Mouse (Mus musculus) liver, embryonic 16.5 days (tissue): ENCODE measurements around the gene Mmp14. TPM values are rescaled to one million over a fixed set of nuclear protein-coding genes. Genes with fewer than 3 reads are reported as not detected.

Source experiments
- ATAC-seq: fragments of 200-750 bp; cut with Nextera tagmentation; 2 replicates; pipeline ENCODE4 v1.8.0; 2017; ENCODE audit warnings: low read depth, mild to moderate bottlenecking, moderate number of reproducible peaks, moderate library complexity
- H3K27ac ChIP-seq: fragments of 300-500 bp; sonication (generic); 2 replicates; pipeline ENCODE4 v1.5.1; 2014; ENCODE audit warnings: mild to moderate bottlenecking, low read length
- H3K27me3 ChIP-seq: fragments of 300-500 bp; sonication (generic); 2 replicates; pipeline ENCODE4 v1.6.1; 2014; ENCODE audit warnings: low read depth, low read length, mixed read lengths; ENCODE audit not compliant: control insufficient read depth, insufficient read depth
- H3K36me3 ChIP-seq: fragments of 300-500 bp; sonication (generic); 2 replicates; pipeline ENCODE4 v1.6.1; 2014; ENCODE audit warnings: mild to moderate bottlenecking; ENCODE audit not compliant: control insufficient read depth, insufficient read depth
- H3K4me1 ChIP-seq: fragments of 300-500 bp; sonication (generic); 2 replicates; pipeline ENCODE4 v1.6.1; 2014; ENCODE audit warnings: low read depth, low read length, mixed read lengths; ENCODE audit not compliant: control insufficient read depth
- H3K4me2 ChIP-seq: fragments of 300-500 bp; sonication (generic); 2 replicates; pipeline ENCODE4 v1.6.1; 2014; ENCODE audit warnings: low read depth, low read length, mixed read lengths
- H3K4me3 ChIP-seq: fragments of 300-500 bp; sonication (generic); 2 replicates; pipeline ENCODE4 v1.5.1; 2014; ENCODE audit warnings: low read depth, mild to moderate bottlenecking, low read length
- H3K9ac ChIP-seq: fragments of 300-500 bp; sonication (generic); 2 replicates; pipeline ENCODE4 v1.6.1; 2014; ENCODE audit warnings: low read depth, low read length
- H3K9me3 ChIP-seq: fragments of 300-500 bp; sonication (generic); replicated peaks from 2 replicates; pipeline ENCODE4 v1.6.1; 2016; ENCODE audit warnings: low read length; ENCODE audit not compliant: control insufficient read depth
- WGBS: fragments of 180-500 bp; shearing (Covaris S2); extraction: QIAGEN DNeasy Blood & Tissue Kit; methylation state at CpG from one replicate; pipeline ENCODE4 v1.1.7; 2014; ENCODE audit not compliant: insufficient replicate concordance; 5-methylcytosine and 5-hydroxymethylcytosine counted together
- polyA plus RNA-seq: library from polyadenylated mRNA; unstranded; fragments of >200 nt; fragmentation: Nextera tagmentation; extraction: Ambion mirVana; gene quantifications from 2 replicates; pipeline ENCODE4 v1.2.1, GENCODE M21; 2015

Gene Mmp14
- polyA plus RNA-seq, 1 experiment from 2014 or later, result 25.3 TPM

- Histone ChIP-seq H3K4me2 (peak overlapping the region; percentile 26), H3K9me3 (no peaks in the 10 kb centered on the region), H3K9ac (no peak overlapping the region), H3K36me3 (no peaks in the 10 kb centered on the region), H3K27me3 (no peaks in the 10 kb centered on the region), H3K4me1 (peaks cover 21% of the 10 kb centered on the region), H3K4me3 (peak overlapping the region; percentile 25; the same call in 1 of the 2 replicates), H3K27ac (peak overlapping the region; percentile 23)
- WGBS, result 20% methylated on average over 17 of the region's 17 CpGs
- ATAC-seq, result peak; percentile 35
These were observed 21.2 kb upstream of the Mmp14 start for GRCm38 (mm10) chr14:54409980-54410810.

- ATAC-seq, result no peak
- H3K27me3 ChIP-seq, result no peaks in the 10 kb centered on the region
- no peaks in the 10 kb centered on the region for H3K9me3 ChIP-seq
- no peak overlapping the region for H3K27ac ChIP-seq
- WGBS, result 49% methylated on average over 9 of the region's 9 CpGs
- H3K36me3 ChIP-seq, result no peaks in the 10 kb centered on the region
- H3K4me3 ChIP-seq, result no peak overlapping the region
- H3K4me2 ChIP-seq, result no peak overlapping the region
- H3K9ac ChIP-seq, result no peak overlapping the region
- H3K4me1 ChIP-seq, result peaks cover 20% of the 10 kb centered on the region
These were observed 19.3 kb upstream of the Mmp14 start for GRCm38 (mm10) chr14:54412000-54412576.

- H3K36me3 ChIP-seq, result no peaks in the 10 kb centered on the region
- H3K4me1 ChIP-seq, result peaks cover 26% of the 10 kb centered on the region
- no peak overlapping the region for H3K4me2 ChIP-seq
- no peak overlapping the region for H3K9ac ChIP-seq
- no peaks in the 10 kb centered on the region for H3K27me3 ChIP-seq
- no peak for ATAC-seq
- no peak overlapping the region for H3K4me3 ChIP-seq
- H3K27ac ChIP-seq, result no peak overlapping the region; the same call in 1 of the 2 replicates
- no peaks in the 10 kb centered on the region for H3K9me3 ChIP-seq
- WGBS, result 36% methylated on average over 2 of the region's 2 CpGs
These were observed 18.7 kb upstream of the Mmp14 start for GRCm38 (mm10) chr14:54412629-54413170.

- Histone ChIP-seq H3K4me1 (peaks cover 26% of the 10 kb centered on the region), H3K9me3 (no peaks in the 10 kb centered on the region), H3K27ac (no peak overlapping the region), H3K4me2 (peak overlapping the region; percentile 33), H3K36me3 (no peaks in the 10 kb centered on the region), H3K27me3 (no peaks in the 10 kb centered on the region), H3K9ac (no peak overlapping the region; the same call in 1 of the 2 replicates), H3K4me3 (peak overlapping the region; percentile 7)
- peak; percentile 6; the same call in 1 of the 2 replicates for ATAC-seq
- whole genome bisulfite sequencing, result 19% methylated on average over 18 of the region's 18 CpGs
These were observed 17.3 kb upstream of the Mmp14 start for GRCm38 (mm10) chr14:54413877-54414700.

DNA sequence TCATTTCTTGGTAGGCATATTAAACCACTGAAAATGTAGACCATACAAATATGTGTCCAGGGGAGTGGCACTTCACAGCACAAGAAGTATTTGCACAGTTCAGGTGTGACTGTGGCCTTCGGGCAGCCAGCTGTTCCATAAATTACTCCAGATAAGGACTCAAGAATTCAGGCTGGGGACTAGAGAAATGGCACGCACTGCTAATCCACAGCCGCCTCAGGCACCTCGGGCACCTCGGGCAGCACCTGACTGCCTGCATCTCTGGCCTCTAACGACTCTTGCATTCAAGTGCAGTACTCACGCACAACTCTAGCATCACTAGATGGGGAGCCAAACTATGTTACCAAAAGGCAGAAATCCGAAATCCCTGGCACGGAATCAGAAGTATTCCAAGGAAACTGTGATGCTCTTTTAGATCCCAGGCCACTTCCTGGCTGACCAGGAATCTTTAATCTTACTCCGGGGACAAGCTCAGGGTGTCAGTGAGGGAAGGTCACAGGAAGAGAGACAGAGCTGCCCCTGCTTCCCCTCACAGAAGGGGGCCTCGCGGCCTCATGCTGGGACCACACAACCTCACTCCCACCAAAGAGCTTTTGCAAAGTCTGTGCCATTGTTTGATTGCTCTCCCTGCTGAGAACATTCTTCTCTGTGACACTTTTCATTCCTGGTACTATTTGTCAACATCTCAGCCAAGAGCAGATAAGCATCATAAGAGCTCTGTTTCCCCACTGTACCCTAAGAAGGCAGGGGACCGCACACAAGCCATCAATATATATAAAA is 16.0 kb upstream of the Mmp14 start:
- no peak overlapping the region for H3K9ac ChIP-seq
- peaks cover 17% of the 10 kb centered on the region for H3K4me1 ChIP-seq
- H3K4me2 ChIP-seq, result no peak overlapping the region
- whole genome bisulfite sequencing, result 43% methylated on average over 13 of the region's 13 CpGs
- no peak overlapping the region for H3K27ac ChIP-seq
- H3K36me3 ChIP-seq, result no peaks in the 10 kb centered on the region
- no peak for ATAC-seq
- H3K27me3 ChIP-seq, result no peaks in the 10 kb centered on the region
- H3K4me3 ChIP-seq, result no peak overlapping the region
- no peaks in the 10 kb centered on the region for H3K9me3 ChIP-seq

DNA sequence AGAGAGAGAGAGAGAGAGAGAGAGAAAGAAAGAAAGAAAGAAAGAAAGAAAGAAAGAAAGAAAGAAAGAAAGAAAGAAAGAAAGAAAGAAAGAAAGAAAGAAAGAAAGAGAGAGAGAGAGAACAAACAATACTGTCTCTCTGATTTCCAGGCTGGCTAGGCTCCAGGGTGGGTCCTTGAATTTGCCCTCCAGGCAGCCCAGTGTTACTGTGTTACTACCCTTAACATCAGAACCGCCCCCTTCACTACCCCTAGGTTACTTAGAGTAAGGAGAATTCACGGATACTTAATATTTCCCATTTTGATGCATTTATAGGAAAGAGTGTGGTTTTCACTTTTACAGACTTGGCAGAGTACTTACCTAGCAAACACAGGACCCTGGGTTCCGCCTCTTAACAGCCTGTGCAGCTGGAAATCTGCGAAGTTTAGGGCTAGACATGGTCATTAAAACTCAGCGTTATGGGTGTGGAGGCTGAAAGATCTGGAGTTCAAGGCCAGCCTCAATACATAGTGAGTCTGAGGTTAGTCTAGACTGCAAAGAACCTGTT is 15.1 kb upstream of the Mmp14 start:
- no peak for ATAC-seq
- no peak overlapping the region for H3K4me2 ChIP-seq
- H3K4me1 ChIP-seq, result peaks cover 14% of the 10 kb centered on the region
- H3K9ac ChIP-seq, result no peak overlapping the region
- no peaks in the 10 kb centered on the region for H3K27me3 ChIP-seq
- H3K27ac ChIP-seq, result no peak overlapping the region
- 61% methylated on average over 5 of the region's 5 CpGs for WGBS
- H3K4me3 ChIP-seq, result no peak overlapping the region
- H3K9me3 ChIP-seq, result no peaks in the 10 kb centered on the region
- H3K36me3 ChIP-seq, result no peaks in the 10 kb centered on the region

DNA sequence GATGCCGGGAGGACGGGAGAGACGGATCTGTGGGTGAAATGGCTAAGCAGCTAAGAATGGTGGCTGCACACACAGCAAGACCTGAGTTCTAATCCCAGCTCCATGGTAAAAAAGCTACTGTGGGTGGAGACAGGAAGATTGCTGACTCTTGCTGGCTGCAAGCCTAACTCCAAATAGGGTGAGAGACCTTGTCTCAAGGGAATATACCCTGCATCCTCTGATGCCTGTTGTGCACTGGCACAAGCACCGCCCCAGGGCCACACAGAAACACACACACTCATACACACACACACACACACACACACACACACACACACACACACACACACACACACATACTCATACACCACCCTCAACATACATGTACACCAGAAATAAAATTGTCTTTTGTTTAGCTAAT is 14.6 kb upstream of the Mmp14 start:
- no peaks in the 10 kb centered on the region for H3K9me3 ChIP-seq
- H3K4me2 ChIP-seq, result peak overlapping the region; percentile 65
- H3K27me3 ChIP-seq, result no peaks in the 10 kb centered on the region
- WGBS, result 76% methylated on average over 4 of the region's 4 CpGs
- no peak overlapping the region for H3K9ac ChIP-seq
- peaks cover 14% of the 10 kb centered on the region for H3K4me1 ChIP-seq
- no peak overlapping the region for H3K27ac ChIP-seq
- H3K4me3 ChIP-seq, result peak overlapping the region; percentile 47
- ATAC-seq, result no peak
- no peaks in the 10 kb centered on the region for H3K36me3 ChIP-seq

DNA sequence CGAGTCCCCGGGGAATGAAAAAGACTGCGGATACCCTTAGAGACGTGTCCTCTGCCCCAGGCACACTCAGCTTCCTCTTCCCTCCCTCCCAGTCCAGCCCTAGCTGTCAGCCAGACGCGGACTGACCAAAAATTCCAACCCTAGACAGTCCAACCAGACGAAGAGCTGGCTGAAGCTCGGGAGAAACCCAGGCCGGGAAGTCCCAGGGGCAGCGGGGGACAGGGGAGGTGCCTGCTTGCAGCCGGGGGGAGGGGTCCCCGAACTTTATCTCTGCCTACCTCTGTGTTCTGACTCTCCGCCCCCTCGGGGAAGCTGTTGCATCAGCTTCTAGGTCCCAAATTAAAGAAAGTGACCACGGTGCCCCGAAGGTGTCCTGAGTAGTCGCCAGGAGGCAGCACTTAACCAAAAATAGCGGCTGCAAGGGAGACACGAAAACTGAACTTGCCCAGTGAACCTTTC is 13.8 kb upstream of the Mmp14 start, which contains the start of gene Slc7a7:
Slc7a7 (minus strand) TSS at position 158 of the 459 bp plus-strand sequence.
- H3K4me1 ChIP-seq, result peaks cover 14% of the 10 kb centered on the region
- peak; percentile 70 for ATAC-seq
- H3K4me2 ChIP-seq, result peak within 1 kb of the TSS; percentile 65
- H3K4me3 ChIP-seq, result peak within 1 kb of the TSS; percentile 47
- no peaks in the 10 kb centered on the region for H3K9me3 ChIP-seq
- peak within 1 kb of the TSS; percentile 60 for H3K27ac ChIP-seq
- H3K36me3 ChIP-seq, result no peaks in the 10 kb centered on the region
- WGBS, result 7% methylated on average over 19 of the region's 19 CpGs
- peak within 1 kb of the TSS; percentile 60 for H3K9ac ChIP-seq
- no peaks in the 10 kb centered on the region for H3K27me3 ChIP-seq
